ENCODE assay signal across 15 mouse cellular contexts in genomic region chr11:75263964-75264312, GRCm38 (mm10).
DNase-seq lines count a peak whose midpoint lies in the region; ATAC-seq and TF ChIP-seq lines count a peak whose summit lies in the region.
"Had no signal": no experiment of that assay in that cellular context is flagged by ENCODE, and none has a peak within 500 bp of the region (broad histone marks: within the 10 kb centered on the region; RNA-seq: fewer than 3 reads in every experiment).

No protein-coding gene starts in this region.

- no peaks in the 10 kb centered on the region for H3K36me3 ChIP-seq in kidney, adult 2 months (ENCODE audit: control insufficient read depth, insufficient read depth, low read length)
- no peaks in the 10 kb centered on the region for H3K36me3 ChIP-seq in midbrain, embryonic 12.5 days
- no peaks in the 10 kb centered on the region for H3K36me3 ChIP-seq in midbrain, embryonic 16.5 days (ENCODE audit: control insufficient read depth, insufficient read depth, low read length)
- H3K36me3 ChIP-seq in forebrain, embryonic 13.5 days (ENCODE audit: poor library complexity, severe bottlenecking) = no peaks in the 10 kb centered on the region
- no peaks in the 10 kb centered on the region for H3K36me3 ChIP-seq in midbrain, embryonic 15.5 days (replicated peaks)
- no peaks in the 10 kb centered on the region for H3K36me3 ChIP-seq in heart, embryonic 11.5 days (ENCODE audit: control insufficient read depth, insufficient read depth, low read length)
- H3K36me3 ChIP-seq: stomach, embryonic 15.5 days had no signal

- ATAC-seq in midbrain, embryonic 12.5 days (ENCODE audit: low FRiP score, low read depth) = 0 out of 2 replicates have a peak, but pooled peaks have one; percentile 45
- no peak for ATAC-seq in midbrain, embryonic 16.5 days
- ATAC-seq in forebrain, embryonic 13.5 days = peak; percentile 55
- ATAC-seq in midbrain, embryonic 15.5 days (replicated peaks) = no peak
- ATAC-seq in heart, embryonic 11.5 days (replicated peaks; ENCODE audit: insufficient number of reproducible peaks, low FRiP score, low TSS enrichment) = no peak
- ATAC-seq: activated CD4-positive, CD25-positive, alpha-beta regulatory T cell, adult 4 months; inflammation-experienced regulatory T-cells, adult 6 months had no signal

- no peak for DNase-seq in kidney, adult 2 months
- no peak for DNase-seq in kidney, adult 18-20 months
- DNase-seq: cerebellum, adult 9-10 months; gastrocnemius, postnatal 14 days; layer of hippocampus, adult 9-11 months; left cerebral cortex, postnatal 4 days; right cerebral cortex, postnatal 4 days had no signal

- no peak for TF ChIP-seq CTCF in kidney, adult 2 months (conservative IDR thresholded peaks at IDR 0.05; ENCODE audit: insufficient read depth, insufficient read length, low read depth, low read length)

- H3K9ac ChIP-seq in midbrain, embryonic 12.5 days (replicated peaks) = no peak overlapping the region
- H3K9ac ChIP-seq in midbrain, embryonic 16.5 days (ENCODE audit: low read depth, low read length) = no peak overlapping the region
- no peak overlapping the region for H3K9ac ChIP-seq in forebrain, embryonic 13.5 days
- no peak overlapping the region for H3K9ac ChIP-seq in midbrain, embryonic 15.5 days
- H3K9ac ChIP-seq in heart, embryonic 11.5 days (ENCODE audit: low read depth, low read length) = no peak overlapping the region
- H3K9ac ChIP-seq: stomach, embryonic 15.5 days had no signal

- no peak for TF ChIP-seq POLR2A in kidney, adult 2 months (IDR thresholded peaks at IDR 0.05; ENCODE audit: low read depth, low read length)

- no peak overlapping the region for H3K4me3 ChIP-seq in kidney, adult 2 months (ENCODE audit: insufficient read depth, low read depth, low read length)
- no peak overlapping the region for H3K4me3 ChIP-seq in midbrain, embryonic 12.5 days
- H3K4me3 ChIP-seq in midbrain, embryonic 16.5 days (ENCODE audit: low read depth, low read length) = no peak overlapping the region
- H3K4me3 ChIP-seq in forebrain, embryonic 13.5 days = no peak overlapping the region
- H3K4me3 ChIP-seq in midbrain, embryonic 15.5 days = no peak overlapping the region
- H3K4me3 ChIP-seq in heart, embryonic 11.5 days (ENCODE audit: low read depth, low read length) = no peak overlapping the region
- H3K4me3 ChIP-seq: stomach, embryonic 15.5 days had no signal

- no peaks in the 10 kb centered on the region for H3K27me3 ChIP-seq in kidney, adult 2 months (replicated peaks; ENCODE audit: control insufficient read depth, insufficient read depth, low read length)
- H3K27me3 ChIP-seq in midbrain, embryonic 12.5 days = no peaks in the 10 kb centered on the region
- H3K27me3 ChIP-seq in midbrain, embryonic 16.5 days (ENCODE audit: control insufficient read depth, insufficient read depth, low read depth, low read length) = no peaks in the 10 kb centered on the region
- H3K27me3 ChIP-seq in forebrain, embryonic 13.5 days = peaks cover 13% of the 10 kb centered on the region; the same call in 1 of the 2 replicates
- H3K27me3 ChIP-seq in midbrain, embryonic 15.5 days (replicated peaks) = no peaks in the 10 kb centered on the region
- no peaks in the 10 kb centered on the region for H3K27me3 ChIP-seq in heart, embryonic 11.5 days (ENCODE audit: control insufficient read depth, insufficient read depth, low read length)
- H3K27me3 ChIP-seq: stomach, embryonic 15.5 days had no signal

- no peak overlapping the region for H3K4me2 ChIP-seq in midbrain, embryonic 12.5 days (replicated peaks)
- H3K4me2 ChIP-seq in midbrain, embryonic 16.5 days (ENCODE audit: low read length) = no peak overlapping the region
- H3K4me2 ChIP-seq in forebrain, embryonic 13.5 days = no peak overlapping the region
- no peak overlapping the region for H3K4me2 ChIP-seq in midbrain, embryonic 15.5 days
- H3K4me2 ChIP-seq in heart, embryonic 11.5 days = no peak overlapping the region
- H3K4me2 ChIP-seq: stomach, embryonic 15.5 days had no signal

- 73% methylated on average over 6 of the region's 6 CpGs for WGBS in kidney, adult 2 months
- 57% methylated on average over 6 of the region's 6 CpGs for WGBS in midbrain, embryonic 12.5 days
- 48% methylated on average over 6 of the region's 6 CpGs for WGBS in midbrain, embryonic 16.5 days
- WGBS in forebrain, embryonic 13.5 days = 26% methylated on average over 6 of the region's 6 CpGs
- WGBS in midbrain, embryonic 15.5 days = 47% methylated on average over 6 of the region's 6 CpGs
- 60% methylated on average over 6 of the region's 6 CpGs for WGBS in heart, embryonic 11.5 days (ENCODE audit: insufficient replicate concordance)

- H3K4me1 ChIP-seq in kidney, adult 2 months (ENCODE audit: control insufficient read depth, insufficient read depth, low read length) = peaks cover 15% of the 10 kb centered on the region; the same call in 1 of the 2 replicates
- peaks cover 44% of the 10 kb centered on the region for H3K4me1 ChIP-seq in midbrain, embryonic 12.5 days
- H3K4me1 ChIP-seq in midbrain, embryonic 16.5 days (ENCODE audit: control insufficient read depth, insufficient read depth, low read length) = peaks cover 24% of the 10 kb centered on the region
- H3K4me1 ChIP-seq in forebrain, embryonic 13.5 days = peaks cover 42% of the 10 kb centered on the region
- H3K4me1 ChIP-seq in midbrain, embryonic 15.5 days = peaks cover 46% of the 10 kb centered on the region
- H3K4me1 ChIP-seq in heart, embryonic 11.5 days (ENCODE audit: control insufficient read depth, insufficient read depth, low read length) = peaks cover 48% of the 10 kb centered on the region

- H3K9me3 ChIP-seq in midbrain, embryonic 12.5 days = no peaks in the 10 kb centered on the region
- no peaks in the 10 kb centered on the region for H3K9me3 ChIP-seq in midbrain, embryonic 16.5 days (replicated peaks; ENCODE audit: control insufficient read depth, low read length, poor library complexity, severe bottlenecking)
- no peaks in the 10 kb centered on the region for H3K9me3 ChIP-seq in forebrain, embryonic 13.5 days (replicated peaks)
- H3K9me3 ChIP-seq in midbrain, embryonic 15.5 days = no peaks in the 10 kb centered on the region
- H3K9me3 ChIP-seq in heart, embryonic 11.5 days (replicated peaks; ENCODE audit: control insufficient read depth, low read length) = no peaks in the 10 kb centered on the region
- H3K9me3 ChIP-seq: stomach, embryonic 15.5 days had no signal

- H3K27ac ChIP-seq in kidney, adult 2 months (ENCODE audit: insufficient read depth, low read depth, low read length) = 0 out of 2 replicates have a peak overlapping the region, but pooled peaks have one; percentile 0
- peak overlapping the region; percentile 67 for H3K27ac ChIP-seq in midbrain, embryonic 12.5 days (replicated peaks)
- H3K27ac ChIP-seq in midbrain, embryonic 16.5 days (ENCODE audit: low read length) = no peak overlapping the region
- 0 out of 2 replicates have a peak overlapping the region, but pooled peaks have one; percentile 17 for H3K27ac ChIP-seq in forebrain, embryonic 13.5 days
- H3K27ac ChIP-seq in midbrain, embryonic 15.5 days = 0 out of 2 replicates have a peak overlapping the region, but pooled peaks have one; percentile 52
- H3K27ac ChIP-seq in heart, embryonic 11.5 days (ENCODE audit: low read depth, low read length) = no peak overlapping the region

Comparison
In these comparisons a context has a peak if more than half of its experiments do, and no peak if none do; other contexts are left out.
1. H3K27ac ChIP-seq: peak in kidney, adult 2 months (single experiment), midbrain, embryonic 12.5 days (single experiment), forebrain, embryonic 13.5 days (single experiment) and midbrain, embryonic 15.5 days (single experiment); none in midbrain, embryonic 16.5 days (single experiment) and heart, embryonic 11.5 days (single experiment).
2. ATAC-seq: peak in midbrain, embryonic 12.5 days (single experiment) and forebrain, embryonic 13.5 days (single experiment); none in midbrain, embryonic 16.5 days (single experiment), midbrain, embryonic 15.5 days (single experiment) and heart, embryonic 11.5 days (single experiment).